Mouse (Mus musculus): Measurements from ENCODE around the gene Tom1l2.

DNA sequence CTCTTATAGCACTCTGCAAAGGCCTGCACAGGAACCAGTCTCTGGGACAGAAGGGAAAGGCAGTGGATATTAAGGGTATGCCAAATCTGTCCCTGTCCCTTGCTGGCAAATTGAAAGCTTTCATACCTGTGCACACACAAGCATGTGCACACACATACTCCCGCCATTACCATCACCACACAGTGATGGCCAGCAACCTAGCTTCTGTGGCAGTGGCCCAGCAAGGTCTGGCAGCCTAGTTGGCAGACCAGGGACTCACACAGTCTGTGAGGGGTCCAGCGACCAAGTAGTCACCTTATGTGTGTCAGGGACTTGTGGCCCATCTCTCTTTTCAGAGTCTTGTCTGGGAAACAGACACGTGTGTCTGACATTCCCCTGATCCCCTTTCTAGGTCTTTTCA, 141.6 kb downstream of the Tom1l2 start:
- TF ChIP-seq POLR2A (IDR thresholded peaks at IDR 0.05; ENCODE audit: extremely low read depth, insufficient read depth, low read length) (no peak), CTCF (IDR thresholded peaks at IDR 0.05; ENCODE audit: extremely low read depth, insufficient read depth, low read length) (no peak)
